Mouse (Mus musculus): Measurements from ENCODE around the gene Trmt112. TPM values are rescaled to one million over a fixed set of nuclear protein-coding genes. Genes with fewer than 3 reads are reported as not detected.
"Not testable (repeated sequence)": the region's sequence is repeated elsewhere in the genome, so short reads cannot be mapped to it uniquely, and the experiment has no call there.

Gene Trmt112
- polyA plus RNA-seq, 1 experiment from 2014 or later, result 150 TPM

- H3K4me2 ChIP-seq (ENCODE audit: low read length), result no peak overlapping the region
- DNase-seq (ENCODE audit: low spot score), result no peak
- ATAC-seq, result no peak
- H3K27me3 ChIP-seq (replicated peaks; ENCODE audit: control insufficient read depth, insufficient read depth, low read length), result no peaks in the 10 kb centered on the region
- H3K27ac ChIP-seq (ENCODE audit: low read depth, low read length), result no peak overlapping the region
- peaks cover 11% of the 10 kb centered on the region; the same call in 1 of the 2 replicates for H3K9me3 ChIP-seq (replicated peaks; ENCODE audit: control insufficient read depth, low read length)
- H3K9ac ChIP-seq (ENCODE audit: low read length), result no peak overlapping the region
- no peaks in the 10 kb centered on the region for H3K36me3 ChIP-seq (ENCODE audit: control insufficient read depth, insufficient read depth, low read length)
- H3K4me3 ChIP-seq (ENCODE audit: low read depth, low read length), result no peak overlapping the region
- no peaks in the 10 kb centered on the region for H3K4me1 ChIP-seq (ENCODE audit: control insufficient read depth, insufficient read depth, low read length)
Measured at GRCm38 (mm10) chr19:6876799-6877198, 32.7 kb upstream of the Trmt112 start.

DNA sequence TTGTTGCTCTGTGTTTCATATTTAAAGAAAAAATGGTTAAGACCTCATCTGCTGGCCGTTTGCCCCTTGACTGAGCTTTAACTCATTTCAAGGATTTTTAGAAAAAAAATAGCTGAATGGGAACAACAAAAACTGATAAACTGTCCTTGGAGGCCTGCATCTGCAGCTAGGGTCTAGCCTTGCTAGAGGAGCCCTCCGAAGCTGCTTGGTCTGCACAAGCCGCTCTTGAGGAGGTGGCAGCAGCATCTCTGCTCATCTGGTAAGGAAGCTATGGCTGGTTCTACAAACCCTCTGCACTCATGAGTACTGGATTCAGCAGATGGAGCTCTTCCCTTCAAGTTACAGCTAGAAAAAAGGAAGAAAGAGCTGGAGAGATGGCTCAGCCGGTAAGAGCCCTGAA, 31.5 kb upstream of the Trmt112 start:
- DNase-seq (ENCODE audit: low spot score) (no peak), ATAC-seq (no peak)
- no peak overlapping the region for H3K27ac ChIP-seq (ENCODE audit: low read depth, low read length)
- peaks cover 11% of the 10 kb centered on the region; the same call in 1 of the 2 replicates for H3K9me3 ChIP-seq (replicated peaks; ENCODE audit: control insufficient read depth, low read length)
- no peak overlapping the region for H3K9ac ChIP-seq (ENCODE audit: low read length)
- no peaks in the 10 kb centered on the region for H3K4me1 ChIP-seq (ENCODE audit: control insufficient read depth, insufficient read depth, low read length)
- no peaks in the 10 kb centered on the region for H3K27me3 ChIP-seq (replicated peaks; ENCODE audit: control insufficient read depth, insufficient read depth, low read length)
- no peaks in the 10 kb centered on the region for H3K36me3 ChIP-seq (ENCODE audit: control insufficient read depth, insufficient read depth, low read length)
- H3K4me2 ChIP-seq (ENCODE audit: low read length), result no peak overlapping the region
- H3K4me3 ChIP-seq (ENCODE audit: low read depth, low read length), result no peak overlapping the region
- WGBS, result 91% methylated on average over 4 of the region's 4 CpGs

DNA sequence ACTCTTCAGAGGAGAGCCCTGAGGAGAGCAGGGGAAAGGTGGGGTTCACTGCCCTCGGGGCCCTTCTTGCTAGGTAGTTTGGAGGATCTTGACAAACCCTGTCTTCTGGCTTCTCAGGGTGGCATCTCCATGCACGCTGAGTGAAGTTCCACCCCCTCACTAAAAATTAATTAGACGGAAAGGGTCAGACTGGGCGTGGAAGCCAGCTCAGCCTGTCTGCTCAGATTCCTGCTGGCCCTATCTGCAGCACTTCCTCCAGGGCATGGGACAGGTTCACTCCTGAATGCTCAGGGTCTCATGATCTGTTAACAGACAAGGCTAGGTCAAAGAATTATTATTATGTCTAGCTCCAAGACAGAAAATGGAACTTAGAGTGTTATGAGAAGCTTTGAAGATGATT, 17.0 kb upstream of the Trmt112 start:
- no peaks in the 10 kb centered on the region for H3K36me3 ChIP-seq (ENCODE audit: control insufficient read depth, insufficient read depth, low read length)
- H3K4me2 ChIP-seq (ENCODE audit: low read length), result no peak overlapping the region
- no peak overlapping the region for H3K9ac ChIP-seq (ENCODE audit: low read length)
- DNase-seq (ENCODE audit: low spot score) (no peak), ATAC-seq (no peak)
- H3K4me3 ChIP-seq (ENCODE audit: low read depth, low read length), result no peak overlapping the region
- H3K27me3 ChIP-seq (replicated peaks; ENCODE audit: control insufficient read depth, insufficient read depth, low read length), result no peaks in the 10 kb centered on the region
- H3K27ac ChIP-seq (ENCODE audit: low read depth, low read length), result no peak overlapping the region
- 78% methylated on average over 4 of the region's 4 CpGs for WGBS
- 0 out of 2 replicates have a peak, but pooled peaks cover 2% of the 10 kb centered on the region for H3K9me3 ChIP-seq (replicated peaks; ENCODE audit: control insufficient read depth, low read length)
- no peaks in the 10 kb centered on the region for H3K4me1 ChIP-seq (ENCODE audit: control insufficient read depth, insufficient read depth, low read length)

GRCm38 (mm10) chr19:6893731-6894451, 15.6 kb upstream of the Trmt112 start:
- Histone ChIP-seq H3K27me3 (replicated peaks; ENCODE audit: control insufficient read depth, insufficient read depth, low read length) (no peaks in the 10 kb centered on the region), H3K36me3 (ENCODE audit: control insufficient read depth, insufficient read depth, low read length) (no peaks in the 10 kb centered on the region), H3K4me3 (ENCODE audit: low read depth, low read length) (no peak overlapping the region), H3K27ac (ENCODE audit: low read depth, low read length) (no peak overlapping the region), H3K9me3 (replicated peaks; ENCODE audit: control insufficient read depth, low read length) (0 out of 2 replicates have a peak, but pooled peaks cover 2% of the 10 kb centered on the region), H3K4me2 (ENCODE audit: low read length) (no peak overlapping the region), H3K4me1 (ENCODE audit: control insufficient read depth, insufficient read depth, low read length) (no peaks in the 10 kb centered on the region), H3K9ac (ENCODE audit: low read length) (no peak overlapping the region)
- no peak for ATAC-seq
- WGBS, result 94% methylated on average over 14 of the region's 14 CpGs
- no peak for DNase-seq (ENCODE audit: low spot score)

GRCm38 (mm10) chr19:6895608-6896305, 13.7 kb upstream of the Trmt112 start:
- WGBS, result 92% methylated on average over 18 of the region's 18 CpGs
- H3K36me3 ChIP-seq (ENCODE audit: control insufficient read depth, insufficient read depth, low read length); H3K27ac ChIP-seq (ENCODE audit: low read depth, low read length); H3K4me1 ChIP-seq (ENCODE audit: control insufficient read depth, insufficient read depth, low read length); ATAC-seq; H3K9ac ChIP-seq (ENCODE audit: low read length); H3K27me3 ChIP-seq (replicated peaks; ENCODE audit: control insufficient read depth, insufficient read depth, low read length); DNase-seq (ENCODE audit: low spot score); H3K4me3 ChIP-seq (ENCODE audit: low read depth, low read length); H3K9me3 ChIP-seq (replicated peaks; ENCODE audit: control insufficient read depth, low read length); H3K4me2 ChIP-seq (ENCODE audit: low read length): not testable (repeated sequence)

GRCm38 (mm10) chr19:6899641-6900040, 9.9 kb upstream of the Trmt112 start:
- 78% methylated on average over 4 of the region's 4 CpGs for WGBS
- no peak overlapping the region for H3K4me2 ChIP-seq (ENCODE audit: low read length)
- no peak for ATAC-seq
- H3K27me3 ChIP-seq (replicated peaks; ENCODE audit: control insufficient read depth, insufficient read depth, low read length), result no peaks in the 10 kb centered on the region
- H3K27ac ChIP-seq (ENCODE audit: low read depth, low read length), result no peak overlapping the region
- no peak for DNase-seq (ENCODE audit: low spot score)
- no peak overlapping the region for H3K9ac ChIP-seq (ENCODE audit: low read length)
- H3K4me1 ChIP-seq (ENCODE audit: control insufficient read depth, insufficient read depth, low read length), result no peaks in the 10 kb centered on the region
- no peak overlapping the region for H3K4me3 ChIP-seq (ENCODE audit: low read depth, low read length)
- 0 out of 2 replicates have a peak, but pooled peaks cover 5% of the 10 kb centered on the region for H3K9me3 ChIP-seq (replicated peaks; ENCODE audit: control insufficient read depth, low read length)
- H3K36me3 ChIP-seq (ENCODE audit: control insufficient read depth, insufficient read depth, low read length), result peaks cover 2% of the 10 kb centered on the region; the same call in 1 of the 2 replicates

DNA sequence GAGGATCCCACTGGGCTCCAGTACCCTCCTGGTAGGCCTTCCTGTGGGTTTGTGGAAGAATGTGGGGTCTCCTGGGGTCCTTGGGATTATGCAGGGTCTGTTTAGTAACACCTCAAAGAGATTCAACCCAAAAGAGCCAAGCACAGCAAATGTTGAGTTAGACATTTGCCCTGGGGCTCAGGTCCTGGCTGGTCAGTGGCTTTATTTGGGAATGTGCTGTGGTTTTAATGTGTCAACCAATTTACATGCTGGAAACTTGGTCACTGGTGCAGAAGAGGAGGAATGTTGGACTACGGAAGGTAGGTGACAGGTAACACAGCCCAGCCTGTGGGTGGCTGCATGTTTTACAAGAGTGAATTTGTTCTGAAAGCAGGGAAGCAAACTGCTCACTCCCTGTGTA, 6.5 kb upstream of the Trmt112 start:
- Histone ChIP-seq H3K27ac (ENCODE audit: low read depth, low read length) (no peak overlapping the region), H3K4me1 (ENCODE audit: control insufficient read depth, insufficient read depth, low read length) (no peaks in the 10 kb centered on the region), H3K9me3 (replicated peaks; ENCODE audit: control insufficient read depth, low read length) (0 out of 2 replicates have a peak, but pooled peaks cover 3% of the 10 kb centered on the region), H3K4me2 (ENCODE audit: low read length) (no peak overlapping the region), H3K4me3 (ENCODE audit: low read depth, low read length) (no peak overlapping the region), H3K36me3 (ENCODE audit: control insufficient read depth, insufficient read depth, low read length) (peaks cover 29% of the 10 kb centered on the region), H3K27me3 (replicated peaks; ENCODE audit: control insufficient read depth, insufficient read depth, low read length) (no peaks in the 10 kb centered on the region), H3K9ac (ENCODE audit: low read length) (no peak overlapping the region)
- WGBS, result 100% methylated on average over 1 of the region's 1 CpGs
- DNase-seq (ENCODE audit: low spot score) (no peak), ATAC-seq (no peak)

DNA sequence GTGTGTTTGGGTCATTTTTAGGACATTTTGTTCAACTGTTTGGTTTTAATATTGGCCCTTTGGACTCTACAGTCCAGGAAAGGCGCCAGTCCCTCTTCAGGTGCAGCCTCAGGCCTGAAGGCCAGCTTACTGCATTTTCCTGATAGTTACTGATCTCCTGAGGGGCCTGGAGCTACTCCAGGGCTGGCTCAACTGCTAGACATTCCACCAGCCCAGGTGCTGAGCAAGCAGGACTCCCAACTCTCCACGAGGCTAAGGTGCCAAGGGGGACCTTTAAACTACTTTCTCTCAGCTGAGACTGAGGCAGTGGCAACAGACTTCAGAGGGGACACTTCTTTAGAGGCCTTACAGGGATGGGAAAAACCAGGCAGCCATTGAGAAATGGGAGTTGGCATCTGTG, 4.7 kb upstream of the Trmt112 start:
- 0 out of 2 replicates have a peak, but pooled peaks cover 3% of the 10 kb centered on the region for H3K9me3 ChIP-seq (replicated peaks; ENCODE audit: control insufficient read depth, low read length)
- no peak for ATAC-seq
- H3K4me2 ChIP-seq (ENCODE audit: low read length), result no peak overlapping the region
- no peaks in the 10 kb centered on the region for H3K27me3 ChIP-seq (replicated peaks; ENCODE audit: control insufficient read depth, insufficient read depth, low read length)
- no peak overlapping the region for H3K4me3 ChIP-seq (ENCODE audit: low read depth, low read length)
- 90% methylated on average over 2 of the region's 2 CpGs for WGBS
- H3K27ac ChIP-seq (ENCODE audit: low read depth, low read length), result no peak overlapping the region
- H3K4me1 ChIP-seq (ENCODE audit: control insufficient read depth, insufficient read depth, low read length), result peaks cover 9% of the 10 kb centered on the region
- H3K9ac ChIP-seq (ENCODE audit: low read length), result no peak overlapping the region
- peaks cover 29% of the 10 kb centered on the region for H3K36me3 ChIP-seq (ENCODE audit: control insufficient read depth, insufficient read depth, low read length)
- no peak for DNase-seq (ENCODE audit: low spot score)
